Comparison of ENCODE assay signal across 8 mouse cellular contexts in the genomic region with DNA sequence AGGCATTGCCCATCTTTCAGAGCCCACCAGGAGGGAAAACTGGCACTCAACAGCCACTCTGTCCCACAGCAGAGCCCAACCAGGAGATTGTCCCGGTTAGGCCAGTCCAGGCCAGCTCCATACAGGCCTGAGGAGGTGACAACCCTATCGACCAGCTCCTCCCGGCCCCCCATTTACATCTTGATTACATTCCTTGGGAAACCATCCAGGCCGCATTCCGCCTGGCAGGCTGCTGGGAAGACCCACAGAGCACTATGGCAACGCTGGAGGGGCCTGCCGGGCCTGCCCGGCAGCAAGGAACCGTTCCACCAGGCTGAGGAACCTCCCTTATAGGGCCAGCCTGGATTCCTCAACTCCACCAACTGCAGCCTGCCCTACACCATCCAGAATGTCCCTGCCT.
DNase-seq lines count a peak whose midpoint lies in the region; ATAC-seq lines count a peak whose summit lies in the region.

No protein-coding gene starts in this region.

- H3K27ac ChIP-seq in lung, embryonic 16.5 days (ENCODE audit: low read length) = peak overlapping the region; percentile 78
- peak overlapping the region; percentile 77 for H3K27ac ChIP-seq in forebrain, embryonic 10.5 days
- peak overlapping the region; percentile 61 for H3K27ac ChIP-seq in limb, embryonic 13.5 days
- H3K27ac ChIP-seq in stomach, embryonic 16.5 days (ENCODE audit: low read length) = peak overlapping the region; percentile 70

- no peak overlapping the region; the same call in 1 of the 2 replicates for H3K9ac ChIP-seq in lung, embryonic 16.5 days (ENCODE audit: low read length)
- no peak overlapping the region for H3K9ac ChIP-seq in limb, embryonic 13.5 days
- H3K9ac ChIP-seq in stomach, embryonic 16.5 days (ENCODE audit: low read length) = no peak overlapping the region

- ATAC-seq in lung, embryonic 16.5 days (ENCODE audit: low read depth) = peak; percentile 94
- peak; percentile 80 for ATAC-seq in limb, embryonic 13.5 days (ENCODE audit: low FRiP score, low read depth)
- ATAC-seq in stomach, embryonic 16.5 days (ENCODE audit: insufficient read depth, low FRiP score) = peak; percentile 88

- H3K4me3 ChIP-seq in lung, embryonic 16.5 days (ENCODE audit: low read length) = no peak overlapping the region
- no peak overlapping the region for H3K4me3 ChIP-seq in forebrain, embryonic 10.5 days
- no peak overlapping the region for H3K4me3 ChIP-seq in limb, embryonic 13.5 days
- H3K4me3 ChIP-seq in stomach, embryonic 16.5 days (replicated peaks; ENCODE audit: low read length) = no peak overlapping the region

- H3K27me3 ChIP-seq in lung, embryonic 16.5 days (ENCODE audit: control insufficient read depth, insufficient read depth, low read depth, low read length) = no peaks in the 10 kb centered on the region
- H3K27me3 ChIP-seq in forebrain, embryonic 10.5 days (ENCODE audit: poor library complexity, severe bottlenecking) = peaks cover 100% of the 10 kb centered on the region
- H3K27me3 ChIP-seq in limb, embryonic 13.5 days = peaks cover 82% of the 10 kb centered on the region
- H3K27me3 ChIP-seq in stomach, embryonic 16.5 days (ENCODE audit: control insufficient read depth, insufficient read depth, low read length) = peaks cover 9% of the 10 kb centered on the region; the same call in 1 of the 2 replicates

- 10% methylated on average over 9 of the region's 9 CpGs for WGBS in lung, embryonic 16.5 days
- WGBS in forebrain, embryonic 10.5 days = 23% methylated on average over 9 of the region's 9 CpGs
- WGBS in limb, embryonic 13.5 days = 8% methylated on average over 9 of the region's 9 CpGs
- WGBS in stomach, embryonic 16.5 days = 32% methylated on average over 9 of the region's 9 CpGs

- no peak overlapping the region for H3K4me2 ChIP-seq in lung, embryonic 16.5 days (ENCODE audit: low read depth, low read length)
- H3K4me2 ChIP-seq in limb, embryonic 13.5 days (replicated peaks) = no peak overlapping the region
- H3K4me2 ChIP-seq in stomach, embryonic 16.5 days (ENCODE audit: low read depth, low read length) = no peak overlapping the region

- H3K9me3 ChIP-seq in lung, embryonic 16.5 days (ENCODE audit: control insufficient read depth, low read length) = no peaks in the 10 kb centered on the region
- no peaks in the 10 kb centered on the region for H3K9me3 ChIP-seq in forebrain, embryonic 10.5 days
- H3K9me3 ChIP-seq in limb, embryonic 13.5 days = no peaks in the 10 kb centered on the region
- H3K9me3 ChIP-seq in stomach, embryonic 16.5 days (replicated peaks; ENCODE audit: control insufficient read depth, low read length) = no peaks in the 10 kb centered on the region

- H3K36me3 ChIP-seq in lung, embryonic 16.5 days (ENCODE audit: control insufficient read depth, insufficient read depth, low read length) = no peaks in the 10 kb centered on the region
- H3K36me3 ChIP-seq in forebrain, embryonic 10.5 days (replicated peaks) = no peaks in the 10 kb centered on the region
- H3K36me3 ChIP-seq in limb, embryonic 13.5 days = no peaks in the 10 kb centered on the region
- no peaks in the 10 kb centered on the region for H3K36me3 ChIP-seq in stomach, embryonic 16.5 days (ENCODE audit: control insufficient read depth, insufficient read depth, low read length)

- no peak for DNase-seq in lung, postnatal 25 days (ENCODE audit: low spot score)
- peak; percentile 41 for DNase-seq in forebrain, embryonic 10.5 days (ENCODE audit: extremely low spot score, low spot score)
- peak; percentile 83 for DNase-seq in heart, postnatal 4 days
- DNase-seq in adrenal gland, adult 18-20 months (ENCODE audit: low spot score in 2 of 2) = no peak
- DNase-seq in cerebellum, adult 11 months = no peak

- H3K4me1 ChIP-seq in lung, embryonic 16.5 days (replicated peaks; ENCODE audit: control insufficient read depth, insufficient read depth, low read length) = peaks cover 15% of the 10 kb centered on the region
- peaks cover 29% of the 10 kb centered on the region for H3K4me1 ChIP-seq in forebrain, embryonic 10.5 days
- H3K4me1 ChIP-seq in limb, embryonic 13.5 days = peaks cover 21% of the 10 kb centered on the region
- H3K4me1 ChIP-seq in stomach, embryonic 16.5 days (ENCODE audit: control insufficient read depth, insufficient read depth, low read length) = peaks cover 7% of the 10 kb centered on the region

Comparison
In these comparisons a context has a peak if more than half of its experiments do, and no peak if none do; other contexts are left out.
1. DNase-seq: peak in forebrain, embryonic 10.5 days (single experiment) and heart, postnatal 4 days (single experiment); none in lung, postnatal 25 days (single experiment), adrenal gland, adult 18-20 months (0 of 2) and cerebellum, adult 11 months (single experiment).
2. Peak in every context shown above with its lines, with median percentiles within 50 percentile points of each other: ATAC-seq and H3K27ac ChIP-seq.